Mouse (Mus musculus) Muller cell, postnatal 12 days (primary cell): ENCODE data around the gene Noxa1.

ENCODE experiments used
- DNase-seq: peaks from one replicate; pipeline ENCODE4 v3.0.0-alpha.2; 2015; ENCODE audit errors: inconsistent ontology term

Gene Noxa1

DNA sequence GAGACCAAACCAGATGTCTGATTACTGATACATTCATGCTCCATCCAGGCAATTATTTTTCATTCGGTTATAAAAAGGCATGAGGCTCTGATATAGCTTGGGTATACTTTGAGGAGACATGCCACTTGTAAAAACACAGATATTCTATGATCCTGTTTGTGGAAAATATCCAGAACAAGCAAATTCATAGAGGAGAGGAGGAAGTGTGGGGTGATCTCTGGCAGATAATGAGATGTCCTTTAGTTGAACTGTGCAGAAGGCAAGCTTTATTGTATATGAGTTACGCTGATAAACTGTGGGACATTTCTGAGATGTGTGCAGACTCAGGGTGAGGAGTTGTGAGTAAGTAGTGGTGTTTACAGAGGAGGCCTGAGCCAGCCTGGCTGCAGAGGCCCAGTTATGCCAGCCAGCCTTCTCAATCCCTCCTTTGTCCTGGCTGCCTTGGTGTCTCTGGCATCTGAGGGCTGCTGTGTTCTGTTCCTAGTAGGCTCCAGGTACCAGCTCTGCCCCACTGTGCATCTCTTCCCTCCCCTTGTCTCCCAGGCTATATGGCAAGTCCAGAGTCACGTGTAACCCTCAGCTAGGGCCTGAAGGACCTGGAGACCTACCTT lies 3.2 kb upstream of the Noxa1 start:
- DNase-seq = no peak

DNA sequence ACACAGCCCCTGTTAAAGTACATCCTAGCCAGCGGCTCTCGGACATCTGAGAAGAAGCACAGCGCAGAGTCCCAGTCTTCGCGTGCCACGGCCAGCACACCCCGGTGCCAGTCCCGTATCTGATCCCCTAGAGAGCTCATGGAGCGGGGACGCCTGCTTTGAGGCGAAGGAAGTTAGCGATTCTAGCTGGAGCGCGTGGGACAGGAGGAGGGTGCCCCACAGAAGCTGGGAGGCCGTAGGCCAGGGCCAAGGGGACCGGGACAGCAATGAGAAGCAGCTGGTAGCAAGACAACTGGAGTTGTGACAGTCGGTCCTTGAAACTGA lies 202 bp downstream of the Noxa1 start:
- no peak for DNase-seq

DNA sequence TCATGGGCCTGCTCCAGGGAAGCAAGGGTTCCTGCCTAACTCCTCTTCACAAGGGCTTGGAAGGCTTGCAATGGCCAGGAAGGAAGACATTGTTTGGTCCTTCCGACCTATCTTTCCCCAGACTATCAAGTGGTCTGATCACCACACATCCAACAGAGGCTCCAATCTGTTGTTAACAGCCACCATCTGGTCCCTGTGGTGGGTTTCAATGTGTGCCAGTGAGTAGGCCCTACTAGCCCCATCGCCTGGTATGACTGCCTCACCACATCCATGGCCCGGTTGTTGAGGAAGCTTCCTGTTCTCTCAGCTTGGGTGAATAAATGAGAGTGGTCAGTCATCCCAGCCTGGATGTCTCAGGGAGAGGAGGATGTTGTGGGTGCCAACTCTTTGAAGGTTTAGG lies 6.3 kb downstream of the Noxa1 start:
- no peak for DNase-seq

DNA sequence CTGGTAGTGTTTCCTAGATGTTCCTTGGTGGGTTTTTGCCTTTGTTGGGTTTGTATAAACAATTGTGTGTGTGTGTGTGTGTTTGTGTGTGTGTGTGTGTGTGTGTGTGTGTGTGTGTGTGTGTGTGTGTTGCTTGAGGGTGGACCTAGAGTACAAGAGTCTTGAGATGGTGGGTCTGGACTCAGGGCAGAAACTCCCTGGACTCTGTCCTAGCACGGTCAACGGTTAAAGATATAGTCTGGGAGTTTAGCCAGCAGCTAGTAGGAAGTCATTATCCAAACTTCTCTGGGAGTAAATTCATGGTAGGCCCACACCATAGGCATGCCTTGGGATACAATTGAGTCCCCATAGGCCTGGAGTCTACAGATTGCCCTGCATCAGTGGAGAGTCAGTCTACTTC lies 7.1 kb downstream of the Noxa1 start:
- DNase-seq = no peak

DNA sequence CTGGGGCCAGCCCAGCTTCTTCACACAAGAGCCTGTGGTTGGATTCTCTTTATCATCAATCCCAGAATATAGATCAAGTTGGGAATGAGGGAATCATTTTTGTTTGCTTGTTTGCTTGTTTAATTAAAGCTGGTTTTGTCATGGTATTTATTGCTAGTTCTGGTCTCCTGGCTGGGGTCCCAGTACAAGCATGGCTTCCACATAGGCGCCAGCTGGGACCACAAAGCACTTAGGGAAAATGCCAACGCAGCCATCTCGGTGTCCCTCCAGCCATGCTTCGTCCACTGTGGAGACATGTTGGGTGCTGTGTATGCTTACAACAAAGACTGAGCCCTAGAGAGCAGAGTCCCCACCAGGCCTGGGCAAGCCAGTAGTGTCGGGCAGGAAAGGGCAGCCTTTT lies 9.4 kb downstream of the Noxa1 start:
- no peak for DNase-seq

DNA sequence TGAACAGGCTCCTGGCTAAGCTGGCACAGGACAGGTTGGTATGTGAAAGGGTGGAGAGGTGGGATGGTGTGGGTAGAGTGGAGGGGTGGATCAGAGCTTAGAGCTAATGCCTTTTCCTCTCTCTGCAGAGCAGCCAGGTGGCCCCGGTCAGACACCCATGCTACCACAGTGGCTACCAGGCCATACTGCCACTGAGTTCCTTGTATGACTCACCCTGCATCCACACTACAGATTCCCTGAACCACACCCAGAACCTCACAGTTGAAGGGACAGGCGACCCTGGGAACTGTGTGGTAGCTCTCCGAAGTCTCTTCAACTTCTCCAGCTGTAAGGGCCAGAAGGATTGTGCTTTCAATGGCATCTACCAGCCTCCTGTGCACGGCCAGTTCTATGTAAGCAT lies 11.3 kb downstream of the Noxa1 start:
- no peak for DNase-seq

DNA sequence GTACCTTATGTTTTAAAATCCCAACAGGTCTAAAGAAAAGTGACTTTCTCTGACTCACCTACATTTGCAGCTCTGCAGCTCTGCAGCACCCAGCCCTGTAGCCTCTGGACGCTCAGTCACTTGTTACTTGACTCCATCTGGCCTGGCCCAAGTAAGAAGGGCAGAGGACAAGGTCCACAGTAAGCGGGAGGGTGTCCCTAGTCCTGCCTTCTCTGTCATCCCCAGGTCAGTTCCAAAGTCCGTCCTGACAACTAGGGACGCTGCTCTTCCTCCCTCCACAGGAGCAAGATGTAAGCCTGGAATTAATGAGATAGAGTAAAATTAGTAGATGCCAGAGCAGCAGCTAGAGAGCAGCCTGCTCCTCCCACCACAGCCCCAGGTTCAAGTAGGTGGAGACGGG lies 14.9 kb downstream of the Noxa1 start, which contains the start of gene Entpd8:
Gene Entpd8 (plus strand): TSS at position 229 of the 400 bp plus-strand sequence.
- DNase-seq = no peak

DNA sequence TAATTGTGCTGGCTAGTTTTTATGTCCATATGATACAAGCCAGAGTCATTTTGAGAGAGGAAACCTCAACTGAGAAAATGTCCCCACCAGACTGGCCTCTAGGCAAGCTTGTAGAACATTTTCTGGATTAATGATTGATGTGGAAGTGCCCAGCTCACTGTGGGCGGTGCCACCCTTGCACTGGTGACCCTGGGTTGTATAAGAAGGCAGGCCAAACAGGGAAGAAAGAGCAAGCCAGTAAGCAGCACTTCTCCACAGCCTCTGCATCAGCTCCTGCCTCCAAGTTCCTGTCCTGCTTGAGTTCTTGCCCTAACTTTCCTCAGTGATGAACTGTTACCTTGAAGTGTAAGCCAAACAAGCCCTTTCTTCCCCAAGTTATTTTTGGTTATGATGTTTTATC lies 16.0 kb downstream of the Noxa1 start:
- no peak for DNase-seq

DNA sequence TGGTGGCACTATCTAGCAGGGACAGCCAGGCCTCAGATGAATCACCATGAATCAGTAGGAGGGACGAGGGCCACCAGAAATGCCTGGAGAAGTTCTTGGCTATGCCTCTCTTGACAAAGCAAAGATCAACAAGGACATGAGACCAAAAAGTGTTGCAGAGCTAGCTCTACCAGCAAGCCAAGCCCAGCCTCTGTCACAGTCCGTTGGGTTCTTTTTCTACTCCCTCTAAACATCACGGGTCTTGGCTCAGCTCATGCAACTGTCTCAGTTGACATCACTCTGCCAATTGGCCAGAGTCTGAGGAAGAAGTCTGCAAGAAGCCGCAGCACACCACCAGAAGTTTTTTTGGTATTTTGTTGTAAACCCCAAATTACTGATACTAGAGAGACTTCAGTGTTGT lies 19.4 kb downstream of the Noxa1 start:
- DNase-seq = no peak

DNA sequence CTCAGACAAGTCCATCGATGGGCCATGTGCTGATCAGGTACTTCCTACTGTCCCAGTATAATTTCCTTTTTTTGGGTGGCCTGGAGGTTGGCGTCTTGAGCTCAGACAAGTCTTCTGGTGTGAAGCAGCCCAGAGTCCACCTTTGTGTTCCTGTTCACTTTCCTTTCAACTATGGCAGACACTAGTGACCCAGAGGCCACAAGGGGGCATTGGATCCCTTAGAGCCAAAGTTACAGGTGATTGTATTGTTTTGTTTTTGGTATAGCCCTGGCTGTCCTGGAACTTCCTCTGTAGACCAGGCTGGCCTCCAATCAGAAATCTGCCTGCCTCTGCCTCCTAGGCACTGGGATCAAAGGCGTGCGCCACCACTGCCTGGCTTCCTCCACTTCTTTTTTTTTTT lies 22.6 kb downstream of the Noxa1 start:
- DNase-seq = no peak

DNA sequence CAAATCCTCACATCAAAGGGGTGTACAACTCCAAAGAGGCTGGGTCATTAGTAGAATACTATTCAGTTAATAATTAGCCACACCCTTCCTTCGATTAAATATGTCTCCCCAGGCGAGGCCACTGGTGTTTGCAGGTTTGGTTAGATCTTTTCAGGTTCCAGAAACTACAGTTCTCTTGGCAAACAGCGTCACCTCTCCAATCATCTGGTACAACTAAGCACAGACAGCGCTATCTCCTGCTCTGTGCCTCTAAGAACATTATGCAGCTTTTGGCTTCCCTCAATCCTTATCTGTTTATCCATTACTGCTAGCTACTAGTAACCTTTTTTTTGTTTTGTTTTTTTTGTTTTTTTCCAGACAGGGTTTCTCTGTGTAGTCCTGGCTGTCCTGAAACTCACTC lies 25.4 kb downstream of the Noxa1 start:
- DNase-seq = no peak

DNA sequence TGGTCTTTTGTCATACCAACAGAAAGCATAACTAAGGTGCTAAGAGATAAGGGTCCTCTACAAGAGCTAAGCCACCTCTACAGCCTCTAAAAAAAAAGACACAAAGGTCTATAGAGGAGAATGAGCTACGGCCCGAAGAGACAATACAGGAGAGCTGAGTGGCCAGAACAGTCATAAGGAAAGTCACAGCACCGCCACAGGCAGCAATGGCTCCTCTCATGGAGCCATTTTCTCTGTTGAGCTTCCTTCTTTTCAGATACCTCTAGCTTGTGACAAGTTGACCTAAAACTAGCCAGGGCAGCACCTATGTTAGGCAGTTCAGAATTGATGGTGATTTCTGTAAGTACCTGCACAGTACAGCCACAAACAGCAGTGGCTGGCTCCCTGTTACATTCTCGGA lies 28.4 kb downstream of the Noxa1 start:
- DNase-seq = no peak

DNA sequence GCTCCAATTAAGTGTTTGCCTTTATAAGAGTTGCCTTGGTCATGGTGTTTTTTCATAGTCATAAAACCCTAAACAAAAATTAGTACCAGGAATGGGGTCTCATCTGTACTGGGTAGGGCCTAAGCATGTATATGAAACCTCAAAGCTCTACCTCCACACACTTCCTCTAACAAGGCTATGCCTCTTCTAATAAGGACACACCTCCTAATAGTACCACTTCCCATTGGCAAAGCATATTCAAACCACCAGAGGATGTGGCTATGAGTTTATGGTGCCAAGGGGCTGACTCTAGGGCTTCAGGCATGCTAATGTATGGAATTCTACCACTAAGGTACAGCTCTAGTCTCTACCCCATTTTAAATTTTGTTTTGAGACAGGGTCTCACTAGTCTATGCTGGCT lies 29.4 kb downstream of the Noxa1 start:
- DNase-seq = no peak

DNA sequence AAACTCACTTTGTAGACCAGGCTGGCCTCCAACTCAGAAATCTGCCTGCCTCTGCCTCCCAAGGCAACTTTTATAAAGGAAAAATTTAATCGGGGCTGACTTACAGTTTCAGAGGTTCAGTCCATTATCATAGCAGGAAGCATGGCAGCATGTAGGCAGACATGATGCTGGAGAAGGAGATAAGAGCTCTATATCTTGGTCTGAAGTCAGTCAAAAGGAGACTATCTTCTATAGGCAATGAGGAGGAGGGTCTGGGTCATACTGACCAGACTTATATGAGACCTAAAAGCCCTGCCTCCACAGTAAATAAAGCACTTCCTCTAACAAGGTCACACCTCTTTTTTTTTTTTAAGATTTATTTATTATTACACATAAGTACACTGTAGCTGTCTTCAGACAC lies 30.7 kb downstream of the Noxa1 start:
- no peak for DNase-seq

DNA sequence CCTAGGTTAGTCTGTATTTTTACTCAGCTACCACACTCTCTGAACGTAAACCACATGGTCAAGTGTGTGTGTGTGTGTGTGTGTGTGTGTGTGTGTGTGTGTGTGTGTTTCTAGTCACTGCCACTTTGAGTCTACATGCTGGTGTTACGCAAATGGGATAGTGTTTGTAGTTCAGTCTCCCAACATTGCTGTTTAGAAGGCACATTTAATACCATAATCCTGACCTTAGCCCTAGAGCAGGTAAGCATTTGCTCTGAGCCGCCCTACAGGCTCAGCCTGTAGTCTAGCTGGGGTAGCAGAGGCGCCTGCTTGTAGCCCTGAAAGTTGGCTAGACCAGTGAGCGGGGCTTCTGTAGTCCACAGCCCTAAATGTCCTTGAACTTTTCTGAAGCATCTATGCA lies 31.4 kb downstream of the Noxa1 start:
- no peak for DNase-seq

DNA sequence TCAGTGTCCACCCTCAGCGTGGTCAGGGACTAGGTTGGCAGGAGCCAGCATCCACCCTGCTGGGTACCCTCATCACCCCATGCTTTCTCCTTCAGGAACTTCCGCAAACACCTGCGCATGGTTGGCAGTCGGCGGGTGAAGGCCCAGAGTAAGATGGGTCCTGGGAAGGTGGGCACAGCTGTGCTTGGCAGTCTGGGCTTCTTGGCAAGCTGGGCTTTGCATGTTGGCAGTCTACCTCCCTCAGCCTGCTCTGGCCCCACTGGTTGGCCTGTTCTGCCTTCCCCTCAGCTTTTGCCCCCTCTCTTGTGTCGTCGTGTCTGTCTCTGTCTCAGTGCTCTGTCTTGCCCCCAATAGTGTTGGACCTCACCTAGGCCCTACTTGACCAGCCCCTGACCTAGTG lies 36.0 kb downstream of the Noxa1 start:
- DNase-seq = no peak

DNA sequence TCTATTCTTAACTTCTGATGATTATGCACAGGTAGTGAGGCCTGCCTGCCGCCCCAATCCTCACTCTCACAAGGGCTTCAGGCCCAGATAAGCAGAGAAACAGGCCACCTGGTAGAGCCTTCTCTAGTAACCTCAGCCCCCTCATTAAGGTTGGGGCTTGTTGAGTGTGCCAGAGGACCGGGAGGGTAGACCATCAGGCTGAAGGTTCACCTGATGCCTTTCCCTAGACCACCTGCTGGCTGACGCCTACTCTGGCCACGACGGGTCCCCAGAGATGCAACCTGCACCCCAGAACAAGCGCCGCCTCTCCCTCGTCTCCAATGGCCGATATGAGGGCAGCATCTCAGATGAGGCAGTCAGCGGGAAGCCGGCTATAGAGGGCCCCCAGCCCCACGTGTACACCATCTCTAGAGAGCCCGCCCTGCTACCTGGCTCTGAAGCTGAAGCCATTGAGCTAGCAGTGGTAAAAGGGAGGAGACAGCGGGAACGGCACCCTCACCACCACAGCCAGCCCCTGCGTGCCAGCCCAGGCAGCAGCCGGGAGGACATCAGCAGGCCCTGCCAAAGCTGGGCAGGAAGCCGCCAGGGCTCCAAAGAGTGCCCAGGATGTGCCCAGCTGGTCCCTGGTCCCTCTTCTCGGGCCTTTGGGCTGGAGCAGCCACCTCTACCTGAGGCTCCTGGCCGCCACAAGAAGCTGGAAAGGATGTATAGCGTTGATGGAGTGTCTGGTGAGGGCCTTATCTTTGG lies 39.4 kb downstream of the Noxa1 start:
- DNase-seq = no peak

DNA sequence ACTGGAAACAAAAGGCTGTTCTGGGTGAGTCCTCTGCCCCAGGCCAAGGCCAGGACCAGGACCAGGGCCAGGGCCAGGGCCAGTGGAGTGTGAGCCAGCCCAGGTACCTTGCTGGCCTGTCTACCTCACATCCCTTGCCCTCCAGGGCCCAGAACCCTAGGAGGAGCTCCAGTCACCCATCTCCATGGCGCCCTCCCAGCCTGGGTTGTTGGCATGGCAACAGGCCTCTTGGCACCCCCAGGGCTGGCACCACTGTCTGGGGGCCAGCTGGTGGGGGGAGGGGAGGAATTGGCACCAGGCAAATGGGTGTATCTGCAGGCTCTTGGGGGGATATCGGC lies 39.9 kb downstream of the Noxa1 start:
- DNase-seq = peak; percentile 37

DNA sequence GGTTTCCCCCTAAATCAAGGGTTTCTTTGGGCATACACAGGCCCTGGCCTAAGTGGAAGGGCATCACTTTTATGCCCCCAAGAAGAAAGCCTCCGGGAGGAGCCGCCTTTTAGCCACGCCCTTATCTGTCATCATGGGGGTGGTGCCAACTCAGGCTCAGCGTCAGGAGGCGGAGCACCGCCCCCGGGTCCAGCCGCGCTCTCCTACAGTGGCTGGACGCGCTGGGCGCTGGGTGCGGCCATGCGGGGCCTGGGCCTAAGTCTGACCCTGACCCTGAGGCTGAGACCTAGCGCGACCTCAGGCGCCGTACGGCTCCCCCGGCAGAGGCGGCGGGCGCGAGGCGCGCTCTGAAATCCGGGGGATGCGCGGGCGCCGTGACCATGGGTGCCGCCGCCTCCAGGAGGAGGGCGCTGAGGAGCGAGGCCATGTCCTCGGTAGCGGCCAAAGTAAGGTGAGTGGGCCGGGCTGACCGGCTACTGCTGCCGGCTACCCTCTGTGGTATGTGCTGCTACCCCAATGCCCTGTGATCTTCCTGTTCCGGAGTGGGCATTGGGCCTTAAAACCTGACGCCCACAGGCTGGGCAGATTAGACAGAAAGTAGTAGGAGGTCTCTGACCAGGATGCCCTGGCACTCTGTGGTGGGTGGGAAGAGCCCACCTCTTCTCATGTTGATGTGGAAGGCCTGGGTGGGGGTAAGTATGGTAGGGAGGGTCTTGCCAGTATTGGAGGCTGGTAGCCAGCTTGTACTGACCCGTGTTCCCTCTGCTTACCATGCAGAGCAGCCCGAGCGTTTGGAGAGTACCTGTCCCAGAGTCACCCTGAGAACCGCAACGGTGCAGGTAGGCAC lies 40.5 kb downstream of the Noxa1 start, which contains the start of gene Nsmf:
Gene Nsmf (plus strand): TSS at position 135 of the 847 bp plus-strand sequence.
- peak; percentile 89 for DNase-seq

DNA sequence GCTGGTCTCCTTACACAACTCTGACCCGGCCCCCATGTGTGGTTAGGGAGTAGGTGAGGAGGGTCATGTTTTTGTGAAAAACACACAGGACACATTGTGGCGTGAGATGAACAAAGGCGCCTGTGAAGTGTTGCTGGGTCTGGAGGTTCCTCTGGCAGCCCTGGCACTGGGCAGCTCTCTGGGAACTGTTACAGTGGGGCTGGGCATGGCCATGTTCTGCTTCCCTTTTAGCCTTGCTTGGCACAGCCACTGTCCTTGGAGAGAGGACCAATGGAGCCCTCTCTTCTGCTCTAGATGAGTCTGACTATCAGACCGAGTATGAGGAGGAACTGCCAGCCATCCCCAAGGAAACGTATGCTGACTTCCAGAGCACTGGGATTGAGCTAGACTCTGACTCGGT lies 41.8 kb downstream of the Noxa1 start:
- no peak for DNase-seq

DNA sequence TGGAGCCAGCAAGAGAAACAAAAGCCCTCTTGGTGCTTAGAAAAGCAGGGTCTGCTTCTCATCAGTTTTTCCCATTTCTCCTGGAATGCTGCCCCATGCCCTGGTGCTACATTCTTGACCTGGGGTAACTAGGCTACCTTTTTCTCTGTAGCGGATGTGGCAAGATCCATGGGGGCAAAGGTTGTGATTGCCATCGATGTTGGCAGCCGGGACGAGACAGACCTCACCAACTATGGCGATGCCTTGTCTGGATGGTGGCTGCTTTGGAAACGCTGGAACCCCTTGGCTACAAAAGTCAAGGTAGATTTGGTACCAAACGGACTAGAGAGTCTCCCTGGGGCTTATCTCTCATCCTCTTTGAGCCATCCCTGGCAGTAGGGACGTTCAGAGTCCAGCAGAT lies 43.5 kb downstream of the Noxa1 start:
- DNase-seq = no peak

DNA sequence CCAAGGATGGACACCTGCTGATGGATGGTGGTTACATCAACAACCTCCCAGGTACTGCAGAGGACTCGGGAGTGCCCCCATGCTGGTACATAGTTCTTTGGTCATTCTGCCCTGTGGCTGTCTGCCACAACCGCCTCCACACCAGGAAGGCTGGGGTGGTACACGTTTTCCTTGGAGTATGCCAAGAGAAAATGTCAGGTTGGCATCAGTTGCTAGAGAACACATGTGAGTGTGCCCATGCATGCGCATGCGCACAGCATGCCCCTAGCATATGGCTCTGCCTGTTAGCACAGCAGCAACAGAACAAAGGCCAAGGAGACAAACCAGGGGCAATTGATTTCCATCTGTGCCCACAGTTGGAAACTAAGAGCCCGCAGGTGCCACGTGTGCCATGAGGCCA lies 44.0 kb downstream of the Noxa1 start:
- no peak for DNase-seq

DNA sequence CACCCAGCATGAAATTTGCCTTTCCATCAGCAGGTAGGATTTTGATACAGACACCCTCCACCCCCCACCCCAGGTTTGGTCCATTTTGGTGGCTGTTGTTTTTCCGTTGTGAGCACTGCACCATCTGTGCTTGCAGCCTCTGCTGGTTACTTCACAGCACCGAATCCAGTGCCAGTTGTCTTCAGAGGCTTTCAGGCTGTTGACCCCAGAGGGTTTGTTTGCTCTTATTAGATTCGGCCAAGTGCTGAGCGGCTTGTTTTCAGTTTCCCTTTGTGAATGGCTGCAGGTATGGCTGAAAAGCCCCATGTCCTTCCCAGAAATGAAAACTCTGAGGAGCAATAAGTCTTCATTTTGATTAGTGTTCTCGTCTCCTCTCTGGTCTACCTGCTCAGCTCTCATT lies 54.9 kb downstream of the Noxa1 start:
- no peak for DNase-seq
